Mouse (Mus musculus) Patski (cell line): ENCODE data around the gene Pced1a. TPM values are rescaled to one million over a fixed set of nuclear protein-coding genes. Genes with fewer than 3 reads are reported as not detected.
A peak's percentile ranks its signal among the peaks of the same experiment; 100 is the strongest.

Source experiments
- ATAC-seq: fragments of 100-300 bp; one replicate; pipeline ENCODE4 v1.8.0; 2021
- CTCF ChIA-PET: fragments of 350-600 bp; sonication (Branson Sonifier 250); formaldehyde crosslinking; loops from one replicate; lab custom pipeline; 2022; ENCODE audit warnings: inconsistent platforms; lab: Charles Lee
- POLR2A ChIA-PET: fragments of 350-600 bp; sonication (Branson Sonifier 250); formaldehyde crosslinking; loops from one replicate; lab custom pipeline; 2022; ENCODE audit warnings: antibody characterized with exemption, inconsistent platforms; lab: Charles Lee
- DNase-seq: peaks from one replicate; pipeline ENCODE4 v3.0.0-alpha.2; 2011; ENCODE audit warnings: low read depth, low spot score
- H3K27me3 ChIP-seq: fragments of 371-371 bp; one replicate; pipeline ENCODE4 v1.5.1; 2021
- CTCF ChIP-seq: fragments of 100-300 bp; IDR thresholded peaks from one replicate; pipeline ENCODE4 v1.5.1; 2021
- in situ Hi-C: fragments of 300-500 bp; cut with MboI; formaldehyde crosslinking; loops from 3 replicates; pipeline ENCODE4 v1.11.1; 2018; ENCODE audit warnings: low pct_unique_long_range_greater_than_20kb, mixed read lengths
- polyA plus RNA-seq: library from polyadenylated mRNA; unstranded; gene quantifications from one replicate; pipeline ENCODE4 v1.2.3, GENCODE M21; 2021

Pced1a gene
- polyA plus RNA-seq, 1 experiment from 2014 or later = 29.9 TPM

DNA sequence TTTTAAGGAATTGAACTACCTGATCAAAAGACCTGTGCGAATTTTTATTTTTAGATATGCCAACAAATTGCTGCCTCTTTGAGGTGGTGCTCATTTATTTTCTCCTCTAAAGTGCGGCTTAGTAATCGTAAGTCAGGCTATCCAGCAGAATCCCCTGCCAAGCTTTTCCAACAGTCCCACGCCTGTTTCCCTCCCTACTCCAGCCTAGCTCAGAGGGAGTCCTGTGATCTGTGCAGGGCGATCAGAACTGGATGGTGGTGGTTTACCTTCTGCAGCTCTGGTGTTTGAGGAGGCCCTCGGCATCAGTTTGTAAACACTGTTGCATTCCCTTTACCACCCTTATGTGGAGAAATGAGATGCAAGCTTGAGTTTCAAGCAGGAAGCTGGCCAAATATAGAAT is 28.9 kb upstream of the Pced1a start:
- in situ Hi-C loops = no loop called here
- no peak for ATAC-seq

DNA sequence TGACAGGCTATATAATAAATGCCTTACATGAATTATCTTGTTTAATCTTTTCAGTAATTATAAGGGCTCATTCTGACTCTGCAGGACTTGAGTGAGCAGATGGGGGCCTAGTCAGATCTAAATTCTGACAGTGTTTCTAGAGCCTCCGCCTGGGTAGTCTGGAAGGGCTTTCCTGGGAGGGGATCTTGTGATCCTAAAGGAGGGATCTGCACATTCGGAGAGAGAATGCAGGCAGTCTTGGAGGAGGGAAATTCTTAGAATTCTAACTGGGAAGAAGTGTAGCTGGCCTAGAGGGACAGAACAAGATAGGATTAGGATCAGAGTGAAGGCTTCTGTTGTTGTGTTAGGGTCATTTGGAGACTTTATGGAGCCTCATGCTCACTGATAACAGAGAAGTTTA is 27.8 kb upstream of the Pced1a start:
- no peaks in the 10 kb centered on the region for H3K27me3 ChIP-seq
- no peak for ATAC-seq
- POLR2A ChIA-PET = no interaction called here
- CTCF ChIA-PET = no interaction called here
- DNase-seq = no peak
- in situ Hi-C loops = no loop called here
- no peak for TF ChIP-seq CTCF

More for the DNA sequence above, 28.9 kb upstream of the Pced1a start:
- H3K27me3 ChIP-seq = no peaks in the 10 kb centered on the region
- ChIA-PET POLR2A (no interaction called here), CTCF (interaction anchor here (1.2 kb wide), 1 partner anchor 73 kb away, joined by 3 read pairs; no protein-coding TSS in a partner anchor)
- DNase-seq = no peak
- no peak for TF ChIP-seq CTCF

DNA sequence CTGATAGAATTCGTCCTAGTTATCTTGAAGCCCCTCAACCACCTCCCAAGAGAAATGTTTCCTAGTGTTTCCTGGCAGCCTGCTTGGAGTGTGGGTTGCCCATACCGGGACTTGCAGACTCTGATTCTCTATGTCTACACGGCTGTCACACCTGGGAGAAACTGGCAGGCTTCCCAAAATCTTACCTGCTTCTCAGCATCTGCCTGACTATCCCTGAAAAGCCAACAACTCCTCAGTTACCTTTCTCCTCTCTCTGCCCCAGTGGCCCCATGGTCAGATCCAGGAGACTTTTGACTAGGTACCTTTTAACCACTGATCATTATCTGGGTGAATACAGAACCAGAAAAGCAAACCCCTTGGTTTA is 27.2 kb upstream of the Pced1a start:
- H3K27me3 ChIP-seq = no peaks in the 10 kb centered on the region
- ChIA-PET CTCF (no interaction called here), POLR2A (no interaction called here)
- in situ Hi-C loops = no loop called here
- no peak for DNase-seq
- ATAC-seq = no peak
- no peak for TF ChIP-seq CTCF

DNA sequence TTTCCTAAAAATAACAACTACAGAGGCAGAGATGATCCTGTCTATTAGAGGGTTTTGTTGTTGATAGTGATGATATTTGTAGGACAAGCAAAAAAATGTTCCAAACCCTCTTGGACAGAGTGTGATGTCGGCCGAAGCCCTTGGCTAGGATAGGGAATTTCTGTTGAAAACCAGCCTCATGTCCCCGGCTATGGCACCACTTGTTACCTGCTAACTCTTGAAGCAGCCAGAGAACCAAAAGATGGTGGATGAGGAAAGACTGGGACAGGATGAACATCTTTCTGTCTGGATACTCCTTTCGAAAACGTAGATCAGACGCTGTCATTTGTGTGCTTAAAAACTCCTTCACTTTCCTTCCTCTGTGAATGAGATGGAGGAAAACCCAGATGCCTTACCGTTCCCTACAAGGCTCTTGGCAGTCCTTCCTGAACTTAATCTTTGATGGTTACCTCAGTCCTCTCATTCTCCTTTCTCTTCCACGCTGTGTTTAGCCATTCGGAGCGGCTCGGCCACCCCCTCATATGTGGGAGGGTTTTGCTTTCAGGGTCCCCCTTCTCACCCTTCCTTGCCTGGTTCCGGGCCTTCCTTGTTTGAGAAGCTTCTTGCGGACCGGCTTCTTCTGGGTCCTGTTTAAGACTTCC is 26.7 kb upstream of the Pced1a start:
- DNase-seq = no peak
- in situ Hi-C loops = no loop called here
- POLR2A ChIA-PET = no interaction called here
- no peak for TF ChIP-seq CTCF
- CTCF ChIA-PET = no interaction called here
- no peaks in the 10 kb centered on the region for H3K27me3 ChIP-seq
- no peak for ATAC-seq

- no peaks in the 10 kb centered on the region for H3K27me3 ChIP-seq
- in situ Hi-C loops = no loop called here
- peak; percentile 85 for ATAC-seq
- CTCF ChIA-PET = no interaction called here
- no peak for TF ChIP-seq CTCF
- DNase-seq = no peak
- POLR2A ChIA-PET = no interaction called here
These were observed 25.9 kb upstream of the Pced1a start for GRCm38 (mm10) chr2:130450434-130450796.

DNA sequence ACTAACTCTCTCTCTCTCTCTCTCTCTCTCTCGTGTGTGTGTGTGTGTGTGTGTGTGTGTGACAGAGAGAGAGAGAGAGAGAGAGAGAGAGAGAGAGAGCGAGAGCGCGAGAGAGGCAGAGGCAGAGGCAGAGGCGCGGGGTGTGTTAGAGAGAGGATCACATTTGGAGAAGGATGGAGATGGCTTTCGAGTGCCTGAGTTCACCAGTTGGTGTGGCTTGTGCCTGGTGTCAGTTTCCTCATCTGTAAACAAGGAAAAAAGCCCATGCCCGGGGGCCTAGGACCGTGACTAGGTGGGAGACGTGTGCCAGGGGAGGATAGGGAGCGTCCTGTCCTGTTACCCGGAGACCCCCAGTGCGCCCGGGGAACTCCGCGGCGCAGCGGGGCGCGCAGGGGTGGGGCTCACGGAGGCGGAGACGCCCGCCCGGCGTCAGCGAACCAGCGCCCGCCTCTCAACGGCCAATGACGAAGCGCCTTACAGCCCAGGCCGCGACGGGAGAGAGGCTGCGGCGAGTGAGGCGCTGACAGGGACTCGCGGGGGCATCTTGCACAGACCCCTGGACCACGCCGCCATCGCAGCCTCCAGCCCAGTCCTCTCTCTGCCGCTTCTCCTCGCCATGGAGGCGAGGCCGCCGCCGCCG is 25.4 kb upstream of the Pced1a start, which contains the start of gene Ptpra:
Ptpra (plus strand) TSS at position 485 of the 640 bp plus-strand sequence.
- ChIA-PET POLR2A (no interaction called here), CTCF (no interaction called here)
- TF ChIP-seq CTCF = no peak
- in situ Hi-C loops = loop anchor here (5.0 kb wide), 1 partner anchor 77 kb away; no protein-coding TSS in a partner anchor
- no peaks in the 10 kb centered on the region for H3K27me3 ChIP-seq
- ATAC-seq (peak; percentile 93), DNase-seq (peak; percentile 34)

DNA sequence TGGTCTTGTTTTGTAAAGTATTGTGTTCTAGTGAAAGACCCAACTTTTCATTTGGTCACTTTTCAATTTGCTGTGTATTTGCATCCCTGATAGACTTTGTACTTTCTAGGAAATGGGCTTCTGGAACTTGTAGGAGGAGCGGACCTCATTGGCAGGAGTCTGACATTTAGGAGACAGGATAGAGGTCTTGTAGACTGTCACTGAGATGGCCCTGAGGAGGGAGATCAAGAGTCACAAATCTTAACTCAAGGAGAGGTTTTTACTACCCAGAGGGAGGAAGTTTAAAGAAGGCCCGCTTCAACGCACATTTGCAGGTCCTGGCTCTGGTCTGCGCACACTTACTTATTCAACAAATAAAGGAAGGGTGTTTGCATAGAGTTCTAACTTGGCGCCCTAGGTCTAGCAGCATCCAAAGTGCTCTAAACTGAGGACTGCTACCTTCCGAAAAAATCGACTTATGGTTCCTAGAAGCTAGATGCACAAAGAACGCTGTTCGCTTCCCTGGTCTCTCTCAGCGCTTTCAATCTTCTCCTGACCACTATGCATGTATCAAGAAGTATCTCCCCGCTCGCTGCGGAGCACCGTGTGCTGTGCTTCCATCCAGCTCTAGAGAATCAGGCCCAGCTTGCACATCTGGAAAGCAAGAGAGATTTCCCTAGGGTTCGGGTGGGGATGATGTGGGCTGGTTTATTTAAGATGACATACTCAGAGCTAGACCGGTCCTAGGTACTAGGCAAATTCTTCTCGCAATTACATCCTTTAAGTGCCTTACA is 24.7 kb upstream of the Pced1a start:
- CTCF ChIA-PET = no interaction called here
- no peak for ATAC-seq

GRCm38 (mm10) chr2:130448449-130448848 is 23.9 kb upstream of the Pced1a start:
- ChIA-PET CTCF (no interaction called here), POLR2A (no interaction called here)
- DNase-seq (no peak), ATAC-seq (no peak)
- in situ Hi-C loops = loop anchor here (5.0 kb wide), 1 partner anchor 79 kb away; no protein-coding TSS in a partner anchor
- no peak for TF ChIP-seq CTCF
- no peaks in the 10 kb centered on the region for H3K27me3 ChIP-seq

More for the DNA sequence above, 24.7 kb upstream of the Pced1a start:
- no peak for DNase-seq
- in situ Hi-C loops = loop anchor here (5.0 kb wide), 1 partner anchor 78 kb away; no protein-coding TSS in a partner anchor
- POLR2A ChIA-PET = no interaction called here
- no peak for TF ChIP-seq CTCF
- H3K27me3 ChIP-seq = no peaks in the 10 kb centered on the region

- no peaks in the 10 kb centered on the region for H3K27me3 ChIP-seq
- DNase-seq (no peak), ATAC-seq (no peak)
- POLR2A ChIA-PET = no interaction called here
- CTCF ChIA-PET = interaction anchor here (1.3 kb wide), 1 partner anchor 53 kb away, joined by 4 read pairs; no protein-coding TSS in a partner anchor
- in situ Hi-C loops = no loop called here
- TF ChIP-seq CTCF = no peak
These were observed 17.7 kb upstream of the Pced1a start for GRCm38 (mm10) chr2:130442162-130442561.

GRCm38 (mm10) chr2:130439840-130440480 is 15.5 kb upstream of the Pced1a start:
- in situ Hi-C loops = no loop called here
- H3K27me3 ChIP-seq = no peaks in the 10 kb centered on the region
- no peak for TF ChIP-seq CTCF
- ATAC-seq (no peak), DNase-seq (no peak)
- POLR2A ChIA-PET = interaction anchor here (0.5 kb wide), 1 partner anchor 13 kb away, joined by 4 read pairs; no protein-coding TSS in a partner anchor
- CTCF ChIA-PET = no interaction called here
